Mouse (Mus musculus) lung, postnatal 0 days (tissue): ENCODE data around the gene Vwce.

Source experiments
- CTCF ChIP-seq: IDR thresholded peaks from 2 replicates; pipeline ENCODE4 v1.5.1; 2016; ENCODE audit warnings: antibody characterized with exemption, mild to moderate bottlenecking
- EP300 ChIP-seq: IDR thresholded peaks from 2 replicates; pipeline ENCODE4 v1.6.1; 2016; ENCODE audit warnings: antibody characterized with exemption, mild to moderate bottlenecking, control low read depth

- no peak for TF ChIP-seq CTCF
- no peak for TF ChIP-seq EP300
These were observed 73.9 kb downstream of the Vwce start for GRCm38 (mm10) chr19:10707881-10708280.
